In the genomic region with DNA sequence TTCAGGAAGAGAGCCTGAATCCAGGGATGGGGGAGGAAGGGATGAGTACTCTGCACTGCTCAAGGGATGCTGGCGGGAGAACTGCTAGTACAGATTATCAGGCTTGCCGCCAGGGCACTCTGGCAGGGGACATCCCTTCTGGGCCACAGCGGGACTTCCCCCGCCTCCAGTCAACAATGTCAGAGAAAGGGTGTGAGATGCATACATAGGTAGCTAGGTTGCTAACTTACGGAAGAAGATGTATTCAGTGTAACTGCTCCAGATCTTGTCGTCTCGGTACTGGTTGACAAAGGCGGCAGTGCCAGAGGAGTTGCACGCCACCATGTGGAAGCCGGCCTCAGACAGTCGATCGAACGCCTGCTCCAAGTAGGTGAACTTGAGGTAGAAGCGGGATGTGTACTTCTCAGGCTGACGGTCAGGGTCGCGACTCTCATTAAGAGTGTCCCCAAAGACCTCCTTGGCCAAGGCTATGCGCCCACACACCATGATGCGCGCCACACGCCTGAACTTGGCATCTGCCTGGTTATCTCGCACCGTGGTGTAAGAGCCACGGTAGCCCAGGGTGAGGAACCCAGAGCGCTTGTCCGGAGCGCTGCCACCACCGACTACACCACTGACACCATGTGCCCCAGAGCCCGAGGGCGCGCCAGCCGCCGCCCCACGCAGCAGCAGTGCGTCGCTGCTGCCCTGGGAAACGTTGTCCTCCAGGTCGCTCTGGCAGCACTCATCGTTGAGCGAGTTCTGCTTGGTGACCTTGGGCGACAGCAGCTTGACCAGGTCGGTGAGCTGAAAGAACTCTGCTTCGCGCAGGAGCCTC, we compare ENCODE assay signal across 8 mouse cellular contexts. TPM values are rescaled to one million over a fixed set of nuclear protein-coding genes. Genes with fewer than 3 reads are reported as not detected.
DNase-seq lines count a peak whose midpoint lies in the region; ATAC-seq lines count a peak whose summit lies in the region.

No protein-coding gene starts in this region.

- peak; percentile 57 for DNase-seq in ES-CJ7 (ENCODE audit: low read depth, low spot score)
- peak; percentile 75 for DNase-seq in forebrain, embryonic 14.5 days (ENCODE audit: low spot score)
- DNase-seq in layer of hippocampus, adult 9-11 months = peak; percentile 19
- peak; percentile 69 to 75 for DNase-seq in right cerebral cortex, postnatal 10 days (ENCODE audit: low spot score in 2 of 2)
- DNase-seq in thymus, postnatal 10 days (ENCODE audit: low spot score in 2 of 2) = no peak

- H3K4me2 ChIP-seq in forebrain, embryonic 14.5 days (ENCODE audit: low read length) = peak overlapping the region; percentile 80
- H3K4me2 ChIP-seq in hindbrain, embryonic 13.5 days = peak overlapping the region; percentile 87
- H3K4me2 ChIP-seq in lung, embryonic 16.5 days (ENCODE audit: low read depth, low read length) = peak overlapping the region; percentile 80

- no peak overlapping the region for H3K27ac ChIP-seq in forebrain, embryonic 14.5 days (ENCODE audit: low read depth, low read length)
- peak overlapping the region; percentile 72 for H3K27ac ChIP-seq in hindbrain, embryonic 13.5 days
- no peak overlapping the region for H3K27ac ChIP-seq in lung, embryonic 16.5 days (ENCODE audit: low read length)

- H3K4me1 ChIP-seq in forebrain, embryonic 14.5 days (ENCODE audit: control insufficient read depth, insufficient read depth, low read length) = peaks cover 2% of the 10 kb centered on the region; the same call in 1 of the 2 replicates
- peaks cover 12% of the 10 kb centered on the region for H3K4me1 ChIP-seq in hindbrain, embryonic 13.5 days (replicated peaks)
- peaks cover 4% of the 10 kb centered on the region; the same call in 1 of the 2 replicates for H3K4me1 ChIP-seq in lung, embryonic 16.5 days (replicated peaks; ENCODE audit: control insufficient read depth, insufficient read depth, low read length)

- WGBS in forebrain, embryonic 14.5 days = 1% methylated on average over 44 of the region's 44 CpGs
- WGBS in hindbrain, embryonic 13.5 days = under 1% methylated on average over 44 of the region's 44 CpGs
- whole genome bisulfite sequencing in lung, embryonic 16.5 days = under 1% methylated on average over 44 of the region's 44 CpGs

- H3K36me3 ChIP-seq in forebrain, embryonic 14.5 days (ENCODE audit: control insufficient read depth, insufficient read depth, low read length) = no peaks in the 10 kb centered on the region
- no peaks in the 10 kb centered on the region for H3K36me3 ChIP-seq in hindbrain, embryonic 13.5 days
- no peaks in the 10 kb centered on the region for H3K36me3 ChIP-seq in lung, embryonic 16.5 days (ENCODE audit: control insufficient read depth, insufficient read depth, low read length)

- no peaks in the 10 kb centered on the region for H3K27me3 ChIP-seq in forebrain, embryonic 14.5 days (replicated peaks; ENCODE audit: control insufficient read depth, insufficient read depth, low read length)
- peaks cover 20% of the 10 kb centered on the region for H3K27me3 ChIP-seq in hindbrain, embryonic 13.5 days
- peaks cover 16% of the 10 kb centered on the region for H3K27me3 ChIP-seq in lung, embryonic 16.5 days (ENCODE audit: control insufficient read depth, insufficient read depth, low read depth, low read length)

- H3K9me3 ChIP-seq in forebrain, embryonic 14.5 days (replicated peaks; ENCODE audit: control insufficient read depth, low read length) = no peaks in the 10 kb centered on the region
- H3K9me3 ChIP-seq in hindbrain, embryonic 13.5 days = no peaks in the 10 kb centered on the region
- H3K9me3 ChIP-seq in lung, embryonic 16.5 days (ENCODE audit: control insufficient read depth, low read length) = no peaks in the 10 kb centered on the region

- H3K4me3 ChIP-seq in forebrain, embryonic 14.5 days (ENCODE audit: low read depth, low read length) = peak overlapping the region; percentile 57
- peak overlapping the region; percentile 74 for H3K4me3 ChIP-seq in hindbrain, embryonic 13.5 days
- H3K4me3 ChIP-seq in lung, embryonic 16.5 days (ENCODE audit: low read length) = peak overlapping the region; percentile 61

- peak; percentile 60 for ATAC-seq in cerebellum, adult (ENCODE audit: insufficient number of reproducible peaks, low FRiP score, low TSS enrichment)
- peak; percentile 44 for ATAC-seq in forebrain, embryonic 14.5 days
- ATAC-seq in hindbrain, embryonic 13.5 days (ENCODE audit: low FRiP score) = peak; percentile 70
- ATAC-seq in lung, embryonic 16.5 days (ENCODE audit: low read depth) = no peak

- H3K9ac ChIP-seq in forebrain, embryonic 14.5 days (ENCODE audit: low read length) = peak overlapping the region; percentile 61
- H3K9ac ChIP-seq in hindbrain, embryonic 13.5 days = peak overlapping the region; percentile 82
- H3K9ac ChIP-seq in lung, embryonic 16.5 days (ENCODE audit: low read length) = peak overlapping the region; percentile 66; the same call in 1 of the 2 replicates

RNA-seq across cellular contexts. Expression of gene Kctd8, which starts 1.2 kb away (rescaled TPM):
- polyA plus RNA-seq in forebrain, embryonic 14.5 days (2014; fragmentation: Nextera tagmentation; extraction: Ambion mirVana) = 5.7 and 6.5 TPM in 2 replicates
- polyA plus RNA-seq in hindbrain, embryonic 13.5 days (2015; fragmentation: Nextera tagmentation; extraction: Ambion mirVana) = 13.4 and 14.0 TPM in 2 replicates
- 2.3 and 3.3 TPM in 2 replicates for polyA plus RNA-seq in lung, embryonic 16.5 days (2015; fragmentation: Nextera tagmentation; extraction: Ambion mirVana)

Comparison
In these comparisons a context has a peak if more than half of its experiments do, and no peak if none do; other contexts are left out.
1. DNase-seq: peak in ES-CJ7 (single experiment), forebrain, embryonic 14.5 days (single experiment), layer of hippocampus, adult 9-11 months (single experiment) and right cerebral cortex, postnatal 10 days (2 of 2); none in thymus, postnatal 10 days (0 of 2).
2. Peak in every context shown above with its lines, with median percentiles within 50 percentile points of each other: H3K4me2 ChIP-seq, H3K4me3 ChIP-seq and H3K9ac ChIP-seq.